Mouse (Mus musculus) natural killer cell, adult 2 months (primary cell): ENCODE data around the gene Wdr73.

Experiments
- DNase-seq, 2 experiments: peaks; one replicate each; pipeline ENCODE4 v3.0.0; 2022; ENCODE audit warnings: low spot score in 2 of 2

Gene Wdr73

DNA sequence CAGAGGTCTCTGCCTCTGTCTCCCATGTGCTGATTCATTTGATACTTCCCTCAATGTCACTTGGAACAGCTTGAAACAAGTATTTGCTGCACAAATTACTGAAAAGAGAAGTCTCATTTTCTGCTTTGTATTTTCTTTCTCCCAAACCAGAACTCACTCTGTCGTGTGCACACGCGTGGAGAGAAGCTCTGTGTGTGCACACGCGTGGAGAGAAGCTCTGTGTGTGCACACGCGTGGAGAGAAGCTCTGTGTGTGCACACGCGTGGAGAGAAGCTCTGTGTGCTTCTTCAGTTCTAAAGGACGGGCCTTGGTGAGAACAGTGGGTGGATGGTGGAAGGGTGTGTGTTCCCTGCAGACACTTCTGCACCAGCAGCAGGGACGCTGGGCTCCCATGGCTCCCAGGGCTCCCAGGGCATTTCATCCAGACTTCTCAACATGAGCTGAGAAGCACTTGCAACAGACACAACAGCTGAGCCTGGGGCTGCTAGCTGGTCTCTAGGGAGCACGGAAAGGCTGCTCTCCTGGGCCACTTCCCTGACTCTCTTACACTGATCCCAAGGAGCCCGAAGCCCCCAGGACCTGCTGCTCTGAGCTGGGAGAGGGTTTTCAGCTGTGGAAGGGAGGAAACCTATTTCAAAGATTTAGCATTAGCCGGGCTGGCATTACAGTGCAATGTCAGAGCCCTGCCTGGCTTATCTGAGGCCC lies 6.1 kb downstream of the Wdr73 start:
- DNase-seq = no peak

GRCm38 (mm10) chr7:80894196-80894595 lies 6.9 kb downstream of the Wdr73 start:
- no peak for DNase-seq

GRCm38 (mm10) chr7:80893753-80894129 lies 7.3 kb downstream of the Wdr73 start:
- no peak for DNase-seq

- DNase-seq = no peak
These were observed 7.8 kb downstream of the Wdr73 start for GRCm38 (mm10) chr7:80893086-80893752.

DNA sequence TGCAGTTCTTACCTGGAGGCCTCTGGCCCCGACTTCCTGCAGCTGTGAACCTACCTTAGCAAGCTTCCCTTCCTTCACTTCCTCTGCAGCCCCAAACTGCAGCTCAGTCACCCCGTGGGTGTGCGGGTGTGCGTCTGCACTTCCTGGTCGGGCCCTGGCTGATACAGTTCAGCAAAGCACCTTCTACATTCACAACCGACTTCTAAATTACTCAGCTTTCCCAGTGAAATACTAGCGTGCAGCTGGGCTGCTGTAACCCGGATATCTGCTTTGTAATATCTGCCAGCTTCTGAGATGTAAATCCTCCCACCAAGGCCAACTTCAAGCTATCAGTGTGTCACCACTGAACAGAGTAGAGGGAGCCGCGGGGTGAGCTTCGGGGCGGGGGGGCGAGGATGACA lies 11.2 kb downstream of the Wdr73 start:
- peak; percentile 66 to 71 for DNase-seq

DNA sequence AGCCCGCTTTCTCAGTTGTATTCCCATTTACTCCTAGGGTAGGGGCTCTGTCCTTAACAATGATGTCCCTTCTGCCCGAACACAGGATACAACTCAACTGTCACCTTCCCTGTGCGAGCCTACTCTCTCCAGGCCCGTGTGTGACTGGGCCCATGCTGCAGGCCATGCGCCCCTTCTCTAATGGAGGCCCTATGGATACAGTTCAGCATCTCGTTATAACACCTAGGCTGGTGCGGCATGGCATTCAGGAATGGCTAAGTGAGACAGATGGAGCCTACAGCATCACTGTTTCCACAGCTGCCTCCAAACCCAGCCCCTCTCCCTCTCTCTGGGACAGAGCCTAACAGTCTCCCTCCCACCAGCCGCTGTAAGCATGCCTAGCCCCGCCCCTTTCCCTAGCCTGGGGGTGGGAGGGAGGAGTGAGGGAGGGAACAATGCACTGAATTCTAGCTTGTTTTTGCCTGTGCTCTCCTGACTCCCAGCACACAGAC lies 12.0 kb downstream of the Wdr73 start:
- DNase-seq = no peak

DNA sequence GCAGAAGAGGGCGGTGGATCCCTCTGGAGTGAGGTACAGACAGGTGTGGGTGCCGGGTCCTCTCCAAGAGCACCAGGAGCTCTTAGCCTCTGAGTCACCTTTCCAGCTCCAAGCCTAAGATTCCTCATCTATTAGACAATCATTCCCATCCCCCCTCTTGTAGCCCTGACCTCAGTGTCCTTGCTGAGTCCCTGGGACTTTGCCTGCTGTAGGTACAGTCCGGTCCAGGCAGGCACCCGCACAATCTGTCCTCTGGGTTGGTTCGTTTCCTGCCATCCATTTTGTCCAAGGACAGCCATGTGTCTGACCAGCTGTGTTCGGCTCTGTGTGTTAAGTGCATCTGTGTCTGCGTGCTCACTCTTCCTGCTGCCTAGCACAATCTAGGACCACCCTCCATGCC lies 12.5 kb downstream of the Wdr73 start:
- no peak for DNase-seq

GRCm38 (mm10) chr7:80885666-80886065 lies 15.4 kb downstream of the Wdr73 start:
- peak; percentile 22 to 43 for DNase-seq

DNA sequence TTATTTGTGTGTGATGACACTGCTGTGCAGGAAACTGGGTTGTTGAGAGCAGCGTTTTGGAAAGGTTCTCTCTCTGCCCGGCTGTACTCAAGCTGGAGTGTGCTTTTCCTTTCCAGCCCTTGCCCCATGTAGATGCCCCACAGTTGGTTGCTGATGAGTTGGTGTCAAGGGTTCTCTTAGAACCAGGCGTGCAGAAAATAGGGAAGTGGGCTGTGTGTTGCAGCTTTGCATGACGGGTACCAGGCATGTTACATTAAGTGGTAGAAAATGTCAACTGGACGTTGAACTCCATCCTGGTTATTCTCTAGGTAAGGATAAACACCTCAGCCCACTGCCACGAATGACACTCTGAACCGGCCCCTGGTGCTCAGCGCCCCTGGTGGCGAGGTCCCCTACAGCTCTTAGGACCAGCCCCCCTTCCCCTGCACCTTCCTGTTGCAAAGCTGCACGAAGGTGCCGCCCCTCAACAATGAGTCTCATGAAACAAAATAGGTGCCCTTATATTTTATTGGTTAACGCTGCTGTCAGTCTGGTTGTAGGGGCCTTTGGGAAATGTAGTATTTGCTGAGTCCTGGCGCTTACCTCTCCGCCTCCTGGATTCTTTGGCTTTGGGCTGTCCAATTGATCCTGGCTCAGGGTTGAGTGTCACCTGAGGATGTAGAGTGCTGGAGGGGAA lies 18.1 kb downstream of the Wdr73 start:
- peak; percentile 60 to 75 for DNase-seq

DNA sequence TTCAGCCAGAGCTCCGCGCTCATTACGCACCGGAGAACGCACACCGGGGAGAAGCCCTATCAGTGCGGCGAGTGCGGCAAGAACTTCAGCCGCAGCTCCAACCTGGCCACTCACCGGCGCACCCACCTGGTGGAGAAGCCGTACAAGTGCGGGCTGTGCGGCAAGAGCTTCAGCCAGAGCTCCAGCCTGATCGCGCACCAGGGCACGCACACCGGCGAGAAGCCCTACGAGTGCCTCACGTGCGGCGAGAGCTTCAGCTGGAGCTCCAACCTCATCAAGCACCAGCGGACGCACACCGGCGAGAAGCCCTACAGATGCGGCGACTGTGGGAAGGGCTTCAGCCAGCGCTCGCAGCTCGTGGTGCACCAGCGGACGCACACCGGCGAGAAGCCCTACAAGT lies 25.3 kb downstream of the Wdr73 start:
- DNase-seq = no peak

DNA sequence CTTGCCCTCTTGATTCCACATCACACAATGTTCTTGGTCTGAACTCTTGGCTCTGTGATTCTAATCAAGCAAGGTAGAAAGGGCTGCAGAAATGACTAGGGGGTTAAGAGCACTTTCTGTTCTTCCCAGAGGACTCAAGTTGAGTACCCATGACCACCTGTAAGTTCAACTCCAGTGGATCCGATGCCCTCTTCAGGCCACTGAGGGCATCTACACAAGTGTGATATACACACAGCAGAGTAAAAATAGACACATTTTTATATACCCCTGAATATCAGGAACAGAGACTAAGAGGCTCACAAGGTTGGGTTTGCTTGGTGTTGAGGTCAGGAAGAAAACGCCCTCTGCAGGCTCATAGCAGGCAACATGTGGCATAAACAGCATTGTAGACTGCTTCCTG lies 27.4 kb downstream of the Wdr73 start:
- DNase-seq = no peak

- DNase-seq = no peak
These were observed 28.0 kb downstream of the Wdr73 start for GRCm38 (mm10) chr7:80873038-80873437.

GRCm38 (mm10) chr7:80868686-80869085 lies 32.4 kb downstream of the Wdr73 start:
- DNase-seq = no peak

DNA sequence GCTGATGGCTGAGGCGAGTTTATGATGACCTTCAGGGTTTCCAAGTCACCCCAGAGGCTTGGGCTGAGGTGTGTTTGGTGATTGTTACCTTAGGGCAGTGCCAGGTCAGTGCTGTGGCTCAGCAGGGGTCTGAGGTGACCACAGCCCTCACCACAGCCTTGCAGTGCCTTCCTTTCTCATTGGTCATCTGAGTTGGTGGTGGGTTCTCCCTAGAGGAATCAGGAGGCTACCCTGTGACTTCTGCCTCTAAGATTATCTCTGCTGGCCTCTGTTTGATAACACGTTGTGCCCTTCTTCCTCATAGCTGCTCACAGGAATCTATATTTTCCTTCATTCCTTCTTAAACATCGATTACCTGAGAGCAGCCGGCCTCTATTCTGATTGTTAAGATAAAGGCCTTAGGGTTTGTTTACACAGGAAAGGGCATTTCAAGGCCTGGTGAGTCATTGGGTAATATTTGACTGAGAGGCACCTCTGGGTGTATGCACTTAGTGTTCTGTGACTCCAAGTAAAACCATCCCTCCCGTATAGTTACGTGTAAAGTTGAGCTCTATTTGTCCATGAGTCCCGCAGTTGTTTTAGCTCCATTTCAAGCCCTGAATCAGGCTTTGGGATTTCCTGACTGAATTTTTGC lies 34.4 kb downstream of the Wdr73 start:
- DNase-seq = peak in 1 of 2 experiments; percentile 35

DNA sequence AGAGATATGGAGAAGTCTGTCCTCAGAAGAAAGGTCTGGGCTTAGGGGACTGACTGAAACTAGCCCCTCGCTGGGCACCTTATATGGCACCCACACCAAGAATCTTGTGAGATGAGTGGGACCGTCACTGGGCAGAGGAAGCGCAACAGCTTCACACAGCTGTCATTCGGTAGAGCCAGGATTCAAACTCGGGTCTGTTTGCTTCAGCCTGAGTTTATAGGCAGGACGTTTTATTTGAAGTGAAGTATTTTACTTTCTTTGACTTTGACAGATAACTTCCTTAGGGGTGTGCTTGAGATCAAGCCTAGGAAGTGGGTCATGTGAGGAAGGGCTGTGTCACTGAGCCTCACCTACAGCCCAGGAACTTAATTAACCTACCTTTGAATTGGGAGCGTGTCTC lies 35.5 kb downstream of the Wdr73 start:
- DNase-seq = no peak

DNA sequence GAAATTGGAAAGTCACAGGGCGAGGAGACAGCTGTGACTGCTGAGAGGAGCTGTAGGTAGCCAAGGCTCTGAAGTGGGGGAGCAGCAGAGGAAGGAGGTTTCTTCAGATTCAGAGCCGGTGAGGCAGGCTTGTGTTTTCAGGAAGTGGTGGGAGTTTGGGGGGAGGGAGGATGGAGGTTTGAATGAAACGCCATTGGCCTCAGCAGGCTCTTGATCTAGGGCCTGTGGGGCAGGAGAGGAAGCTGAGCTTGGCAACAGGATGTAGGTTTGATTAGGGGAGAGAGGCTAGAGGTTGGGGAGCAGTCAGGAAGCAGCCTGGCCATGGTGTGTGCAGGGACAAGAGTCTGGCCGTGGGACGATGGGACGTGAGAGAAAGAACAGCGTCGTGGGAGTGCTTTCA lies 36.2 kb downstream of the Wdr73 start:
- DNase-seq = peak; percentile 67 to 69

- no peak for DNase-seq
These were observed 36.9 kb downstream of the Wdr73 start for GRCm38 (mm10) chr7:80864151-80864550.

DNA sequence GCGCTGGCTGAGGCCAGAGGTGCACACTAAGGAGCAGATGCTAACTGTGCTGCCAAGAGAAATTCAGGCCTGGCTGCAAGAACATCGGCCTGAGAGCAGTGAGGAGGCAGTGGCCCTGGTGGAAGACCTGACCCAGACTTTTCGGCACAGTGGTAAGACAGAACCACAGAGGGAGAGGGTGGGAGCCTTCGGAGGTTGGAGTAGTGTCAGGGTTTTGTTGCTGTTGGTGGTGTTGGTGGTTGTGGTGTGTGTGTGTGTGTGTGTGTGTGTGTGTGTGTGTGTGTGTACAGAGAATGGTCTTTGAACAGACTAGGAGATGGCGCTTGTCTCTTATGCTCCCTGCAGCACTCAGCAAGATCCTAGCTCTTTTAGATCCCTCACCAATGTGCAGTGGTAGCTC lies 37.5 kb downstream of the Wdr73 start:
- DNase-seq = no peak

- no peak for DNase-seq
These were observed 38.6 kb downstream of the Wdr73 start for GRCm38 (mm10) chr7:80862475-80862874.

GRCm38 (mm10) chr7:80860729-80861274 lies 40.3 kb downstream of the Wdr73 start, which contains the start of gene Zscan2:
TSS of gene Zscan2 (plus strand) at chr7:80860920.
- peak; percentile 87 for DNase-seq

DNA sequence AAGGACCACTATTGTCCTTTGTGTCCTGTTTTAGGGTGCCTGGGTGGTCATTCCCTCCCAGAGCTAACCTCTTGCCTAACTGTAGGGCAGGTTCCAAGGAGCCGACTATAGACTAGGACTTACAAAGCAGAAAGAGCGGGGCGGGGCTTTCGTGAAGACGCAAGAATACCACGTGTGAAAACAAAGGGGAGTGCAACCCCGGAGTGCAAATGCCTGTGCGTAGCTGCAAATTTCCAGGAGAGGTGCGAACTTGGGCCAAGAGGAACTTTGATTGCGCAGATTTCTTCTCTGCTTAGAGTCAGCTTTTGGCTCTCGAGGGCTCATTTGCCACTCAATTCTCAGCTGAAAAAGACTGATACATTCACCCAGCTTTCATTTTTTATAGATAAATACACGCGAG lies 40.8 kb downstream of the Wdr73 start:
- peak; percentile 75 to 79 for DNase-seq

GRCm38 (mm10) chr7:80857181-80857580 lies 43.9 kb downstream of the Wdr73 start:
- DNase-seq = peak; percentile 75 to 82
